In genomic region chr6:48396008-48396595, GRCm38 (mm10) we compare ENCODE assay signal across 8 mouse cellular contexts. TPM values are rescaled to one million over a fixed set of nuclear protein-coding genes. Genes with fewer than 3 reads are reported as not detected.
DNase-seq lines count a peak whose midpoint lies in the region; ATAC-seq and TF ChIP-seq lines count a peak whose summit lies in the region.

No protein-coding gene starts in this region.

- WGBS in heart, embryonic 16.5 days: 23% methylated on average over 15 of the region's 15 CpGs

- peak overlapping the region; percentile 91 for H3K9ac ChIP-seq in heart, embryonic 16.5 days (ENCODE audit: low read length)

- no peaks in the 10 kb centered on the region for H3K36me3 ChIP-seq in heart, embryonic 16.5 days (ENCODE audit: control insufficient read depth, insufficient read depth)

- intact Hi-C loops in left cerebral cortex, adult 2 months (cut with DNase I): loop anchor here (5.0 kb wide), 3 partner anchors 141 to 309 kb away; partner anchors contain the start of genes Atp6v0e2 and Zfp746
- intact Hi-C loops in left cerebral cortex, postnatal 25 days (cut with DNase I): loop anchor here (2.0 to 5.0 kb wide), 3 partner anchors 111 to 309 kb away; partner anchors contain the start of gene Zfp746

- DNase-seq in left cerebral cortex, adult 2 months (ENCODE audit: extremely low spot score in 1 of 2, low spot score in 2 of 2): no peak
- no peak for DNase-seq in left cerebral cortex, postnatal 25 days (ENCODE audit: low spot score in 2 of 2)
- peak; percentile 14 for DNase-seq in lung, postnatal 36 days
- DNase-seq in thymus, postnatal 36 days: no peak

- H3K4me2 ChIP-seq in heart, embryonic 16.5 days (ENCODE audit: low read depth, low read length): peak overlapping the region; percentile 85

- H3K4me1 ChIP-seq in brown adipose tissue, adult 24 weeks (ENCODE audit: control insufficient read depth, insufficient read depth, insufficient read length, low read length): peaks cover 11% of the 10 kb centered on the region
- peaks cover 33% of the 10 kb centered on the region for H3K4me1 ChIP-seq in heart, embryonic 16.5 days (ENCODE audit: control insufficient read depth, insufficient read depth, low read length)

- no peaks in the 10 kb centered on the region for H3K27me3 ChIP-seq in heart, embryonic 16.5 days (ENCODE audit: control insufficient read depth, insufficient read depth, low read length)

- ATAC-seq in heart, embryonic 16.5 days (replicated peaks; ENCODE audit: extremely low read depth, insufficient read depth, low FRiP score): no peak
- ATAC-seq in erythroid progenitor cell, adult 5-6 weeks (replicated peaks; ENCODE audit: low FRiP score, poor library complexity, severe bottlenecking): no peak
- ATAC-seq in activated CD4-positive, CD25-positive, alpha-beta regulatory T cell, adult 4 months: no peak

- no peaks in the 10 kb centered on the region for H3K9me3 ChIP-seq in heart, embryonic 16.5 days (replicated peaks; ENCODE audit: control insufficient read depth, low read length)

- peak overlapping the region; percentile 97 for H3K4me3 ChIP-seq in left cerebral cortex, adult 2 months
- H3K4me3 ChIP-seq in brown adipose tissue, adult 24 weeks (ENCODE audit: insufficient read depth, low read depth, low read length): peak overlapping the region; percentile 90
- peak overlapping the region; percentile 87 for H3K4me3 ChIP-seq in heart, embryonic 16.5 days (ENCODE audit: low read length)

- TF ChIP-seq CTCF in left cerebral cortex, adult 2 months (IDR thresholded peaks at IDR 0.05): no peak

- peak overlapping the region; percentile 98 for H3K27ac ChIP-seq in left cerebral cortex, adult 2 months
- peak overlapping the region; percentile 69 for H3K27ac ChIP-seq in brown adipose tissue, adult 24 weeks (replicated peaks; ENCODE audit: low read depth, low read length)
- peak overlapping the region; percentile 87 for H3K27ac ChIP-seq in heart, embryonic 16.5 days (ENCODE audit: low read length)

RNA-seq across cellular contexts. Expression of gene Krba1, which starts 0.7 kb away (rescaled TPM):
- total RNA-seq in left cerebral cortex, adult 2 months (2021): 10 to 100 TPM; 52.7 to 53.1 TPM
- total RNA-seq in left cerebral cortex, postnatal 25 days (2021): 10 to 100 TPM; 42.6 to 44.2 TPM
- 5.9 and 6.6 TPM in 2 replicates for polyA plus RNA-seq in brown adipose tissue, adult 24 weeks (2012; ENCODE audit: insufficient read depth, insufficient read length, missing spikeins)
- polyA plus RNA-seq in heart, embryonic 16.5 days (2015; fragmentation: Nextera tagmentation; extraction: Ambion mirVana): 17.6 and 18.6 TPM in 2 replicates
- total RNA-seq in erythroid progenitor cell, adult 5-6 weeks (2015; ENCODE audit: low replicate concordance): 1.3 TPM in 1 of 2 replicates, not detected in the other
- total RNA-seq in erythroid progenitor cell, adult 5-6 weeks (2017; ENCODE audit: low replicate concordance): 1.7 and 2.2 TPM in 2 replicates
- polyA plus RNA-seq in activated CD4-positive, CD25-positive, alpha-beta regulatory T cell, adult 4 months (2017; shearing (Covaris generic)): 10 to 100 TPM in 1 of 2 experiments, 1 to 10 TPM in 1; 9.8 to 11.1 TPM

RNA-seq across cellular contexts. Expression of gene Zfp467, which starts 49.5 kb away (rescaled TPM):
- 10 to 100 TPM; 22.5 to 23.8 TPM for total RNA-seq in left cerebral cortex, adult 2 months (2021)
- total RNA-seq in left cerebral cortex, postnatal 25 days (2021): 10 to 100 TPM; 21.7 to 33.1 TPM
- polyA plus RNA-seq in brown adipose tissue, adult 24 weeks (2012; ENCODE audit: insufficient read depth, insufficient read length, missing spikeins): 41.3 and 44.0 TPM in 2 replicates
- polyA plus RNA-seq in heart, embryonic 16.5 days (2015; fragmentation: Nextera tagmentation; extraction: Ambion mirVana): 20.3 and 22.1 TPM in 2 replicates
- 1.3 TPM in 1 of 2 replicates, not detected in the other for total RNA-seq in erythroid progenitor cell, adult 5-6 weeks (2015; ENCODE audit: low replicate concordance)
- total RNA-seq in erythroid progenitor cell, adult 5-6 weeks (2017; ENCODE audit: low replicate concordance): 5.0 TPM in 1 of 2 replicates, not detected in the other
- polyA plus RNA-seq in activated CD4-positive, CD25-positive, alpha-beta regulatory T cell, adult 4 months (2017; shearing (Covaris generic)): 1 to 10 TPM; 7.4 to 9.7 TPM

RNA-seq across cellular contexts. Expression of gene Sspo, which starts 51.9 kb away (rescaled TPM):
- total RNA-seq in left cerebral cortex, adult 2 months (2021): 1 to 10 TPM in 1 of 2 experiments, under 1 TPM in 1; 0.56 to 1.5 TPM
- total RNA-seq in left cerebral cortex, postnatal 25 days (2021): 1 to 10 TPM in 1 of 2 experiments, under 1 TPM in 1; 0.80 to 1.2 TPM
- 0.25 TPM in 1 of 2 replicates, not detected in the other for polyA plus RNA-seq in brown adipose tissue, adult 24 weeks (2012; ENCODE audit: insufficient read depth, insufficient read length, missing spikeins)
- 0.42 and 0.43 TPM in 2 replicates for polyA plus RNA-seq in heart, embryonic 16.5 days (2015; fragmentation: Nextera tagmentation; extraction: Ambion mirVana)
- not detected in 2 replicates for total RNA-seq in erythroid progenitor cell, adult 5-6 weeks (2015; ENCODE audit: low replicate concordance)
- total RNA-seq in erythroid progenitor cell, adult 5-6 weeks (2017; ENCODE audit: low replicate concordance): not detected in 2 replicates
- polyA plus RNA-seq in activated CD4-positive, CD25-positive, alpha-beta regulatory T cell, adult 4 months (2017; shearing (Covaris generic)): under 1 TPM; 0.04 to 0.55 TPM

Comparison
In these comparisons a context has a peak if more than half of its experiments do, and no peak if none do; other contexts are left out.
1. RNA of gene Krba1, which starts 0.7 kb away (total RNA-seq): 52.7 to 53.1 TPM in left cerebral cortex, adult 2 months and 42.6 to 44.2 TPM in left cerebral cortex, postnatal 25 days; 1.3 to 2.2 TPM in erythroid progenitor cell, adult 5-6 weeks; every median in the first group is over 10 times any median in the second.
2. Peak in every context shown above with its lines, with median percentiles within 50 percentile points of each other: H3K27ac ChIP-seq and H3K4me3 ChIP-seq.